Mouse (Mus musculus): ENCODE data around the gene Nmt2. TPM values are rescaled to one million over a fixed set of nuclear protein-coding genes. Genes with fewer than 3 reads are reported as not detected.

Nmt2 gene
- polyA plus RNA-seq, 1 experiment from 2014 or later: 38.3 TPM

Other genes with a start within 250 kb of the Nmt2 start
- 19.4 and 21.3 TPM in 2 replicates for gene Fam171a1, start 170.0 kb upstream of the Nmt2 start, polyA plus RNA-seq (2015; fragmentation: Nextera tagmentation; extraction: Ambion mirVana)
- gene Rpp38, start 48.4 kb downstream of the Nmt2 start, polyA plus RNA-seq (2015; fragmentation: Nextera tagmentation; extraction: Ambion mirVana): 23.0 and 24.2 TPM in 2 replicates
- gene Acbd7, start 52.0 kb downstream of the Nmt2 start, polyA plus RNA-seq (2015; fragmentation: Nextera tagmentation; extraction: Ambion mirVana): 1.2 and 1.5 TPM in 2 replicates
- gene Olah, start 113.0 kb downstream of the Nmt2 start, polyA plus RNA-seq (2015; fragmentation: Nextera tagmentation; extraction: Ambion mirVana): not detected in 2 replicates
- gene Meig1, start 138.4 kb downstream of the Nmt2 start, polyA plus RNA-seq (2015; fragmentation: Nextera tagmentation; extraction: Ambion mirVana): 0.60 TPM in 1 of 2 replicates, not detected in the other
- gene Dclre1c, start 139.9 kb downstream of the Nmt2 start, polyA plus RNA-seq (2015; fragmentation: Nextera tagmentation; extraction: Ambion mirVana): 5.9 and 8.1 TPM in 2 replicates
- 6.8 and 8.3 TPM in 2 replicates for gene Suv39h2, start 190.8 kb downstream of the Nmt2 start, polyA plus RNA-seq (2015; fragmentation: Nextera tagmentation; extraction: Ambion mirVana)
- gene Gm45902, start 228.6 kb downstream of the Nmt2 start, polyA plus RNA-seq (2015; fragmentation: Nextera tagmentation; extraction: Ambion mirVana): 2.8 TPM in 2 replicates
- gene Hspa14, start 228.6 kb downstream of the Nmt2 start, polyA plus RNA-seq (2015; fragmentation: Nextera tagmentation; extraction: Ambion mirVana): 85.3 and 96.4 TPM in 2 replicates
- 0.17 and 0.32 TPM in 2 replicates for gene Cdnf, start 228.8 kb downstream of the Nmt2 start, polyA plus RNA-seq (2015; fragmentation: Nextera tagmentation; extraction: Ambion mirVana)